ENCODE assay signal across 8 mouse cellular contexts in the genomic region with DNA sequence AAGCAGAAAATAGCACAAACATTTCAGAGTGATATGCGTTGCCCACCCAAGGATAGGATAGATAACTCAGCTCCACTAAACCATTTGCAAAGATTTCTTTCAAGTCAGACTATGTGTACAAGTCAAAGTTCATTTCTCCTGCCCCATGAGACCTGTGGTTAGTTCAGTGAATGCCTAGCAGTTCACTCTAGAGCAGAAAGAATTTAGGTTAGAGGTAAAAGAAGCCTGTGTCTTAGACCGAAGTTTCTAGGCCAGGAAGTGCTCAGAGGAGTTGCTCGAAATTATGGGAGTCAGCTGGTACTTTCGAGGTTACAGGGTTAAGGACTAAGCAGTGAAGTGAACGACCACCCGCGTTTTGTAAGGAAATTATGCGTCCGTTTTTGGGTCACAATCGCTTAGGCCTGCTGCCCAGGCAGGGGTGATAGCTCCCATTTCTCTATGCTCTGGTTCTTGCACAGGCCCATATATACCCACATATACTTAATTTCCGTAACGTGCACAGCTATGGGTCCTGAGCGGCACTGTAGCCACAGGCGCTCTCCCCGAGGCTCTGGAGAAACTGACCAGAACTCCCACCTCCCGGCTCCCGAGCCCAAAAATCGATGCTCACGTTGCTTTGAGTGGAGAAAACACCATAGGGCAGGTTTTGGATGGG. TPM values are rescaled to one million over a fixed set of nuclear protein-coding genes. Genes with fewer than 3 reads are reported as not detected.
DNase-seq lines count a peak whose midpoint lies in the region; ATAC-seq and TF ChIP-seq lines count a peak whose summit lies in the region.

No protein-coding gene starts in this region.

- no peaks in the 10 kb centered on the region for H3K4me1 ChIP-seq in heart, embryonic 11.5 days (ENCODE audit: control insufficient read depth, insufficient read depth, low read length)
- peaks cover 9% of the 10 kb centered on the region; the same call in 1 of the 2 replicates for H3K4me1 ChIP-seq in limb, embryonic 14.5 days (ENCODE audit: control insufficient read depth, insufficient read depth, low read length)
- H3K4me1 ChIP-seq in neural tube, embryonic 11.5 days (ENCODE audit: control insufficient read depth, insufficient read depth, low read length): no peaks in the 10 kb centered on the region

- H3K9ac ChIP-seq in heart, embryonic 11.5 days (ENCODE audit: low read depth, low read length): peak overlapping the region; percentile 66
- H3K9ac ChIP-seq in limb, embryonic 14.5 days (ENCODE audit: low read depth, low read length, severe bottlenecking): peak overlapping the region; percentile 48
- peak overlapping the region; percentile 56 for H3K9ac ChIP-seq in neural tube, embryonic 11.5 days (ENCODE audit: low read length)

- no peaks in the 10 kb centered on the region for H3K36me3 ChIP-seq in heart, embryonic 11.5 days (ENCODE audit: control insufficient read depth, insufficient read depth, low read length)
- H3K36me3 ChIP-seq in limb, embryonic 14.5 days (ENCODE audit: control insufficient read depth, insufficient read depth, low read length): no peaks in the 10 kb centered on the region
- H3K36me3 ChIP-seq in neural tube, embryonic 11.5 days (ENCODE audit: control insufficient read depth, insufficient read depth, low read length): no peaks in the 10 kb centered on the region

- peak; percentile 56 for DNase-seq in kidney, adult 9 months
- no peak for DNase-seq in kidney, adult 11 months
- DNase-seq in Patski (ENCODE audit: low read depth, low spot score): no peak
- DNase-seq in limb, embryonic 14.5 days (ENCODE audit: low spot score): peak; percentile 9
- DNase-seq in neural tube, embryonic 11.5 days (ENCODE audit: low spot score): no peak
- DNase-seq in spleen, postnatal 10 days (ENCODE audit: low spot score in 2 of 2): no peak
- no peak for DNase-seq in ovary, postnatal 14 days (ENCODE audit: low spot score)

- H3K9me3 ChIP-seq in heart, embryonic 11.5 days (replicated peaks; ENCODE audit: control insufficient read depth, low read length): no peaks in the 10 kb centered on the region
- no peaks in the 10 kb centered on the region for H3K9me3 ChIP-seq in limb, embryonic 14.5 days (ENCODE audit: control insufficient read depth, low read length)
- H3K9me3 ChIP-seq in neural tube, embryonic 11.5 days (ENCODE audit: control insufficient read depth, low read length): no peaks in the 10 kb centered on the region

- POLR2A ChIA-PET in Patski (lab: Charles Lee): interaction anchor here (0.6 to 0.7 kb wide), 2 partner anchors 9 to 60 kb away, joined by 3 read pairs; no protein-coding TSS in a partner anchor

- peak overlapping the region; percentile 52 for H3K4me3 ChIP-seq in heart, embryonic 11.5 days (ENCODE audit: low read depth, low read length)
- peak overlapping the region; percentile 54 for H3K4me3 ChIP-seq in limb, embryonic 14.5 days (replicated peaks; ENCODE audit: low read length)
- peak overlapping the region; percentile 40 for H3K4me3 ChIP-seq in neural tube, embryonic 11.5 days (ENCODE audit: low read depth, low read length)

- CTCF ChIA-PET in Patski (lab: Charles Lee): interaction anchor here (1.0 kb wide), 1 partner anchor 144 kb away, joined by 3 read pairs; no protein-coding TSS in a partner anchor

- H3K4me2 ChIP-seq in heart, embryonic 11.5 days: peak overlapping the region; percentile 88
- H3K4me2 ChIP-seq in limb, embryonic 14.5 days (replicated peaks; ENCODE audit: low read depth, low read length, severe bottlenecking): peak overlapping the region; percentile 95
- peak overlapping the region; percentile 75 for H3K4me2 ChIP-seq in neural tube, embryonic 11.5 days (ENCODE audit: low read depth)

- H3K27ac ChIP-seq in heart, embryonic 11.5 days (ENCODE audit: low read depth, low read length): no peak overlapping the region
- no peak overlapping the region for H3K27ac ChIP-seq in limb, embryonic 14.5 days (replicated peaks; ENCODE audit: low read depth, low read length)
- H3K27ac ChIP-seq in neural tube, embryonic 11.5 days (ENCODE audit: low read depth, low read length): no peak overlapping the region

- TF ChIP-seq POLR2A in limb, embryonic 14.5 days (IDR thresholded peaks at IDR 0.05; ENCODE audit: borderline replicate concordance, extremely low read depth, insufficient read depth, insufficient read length): no peak

- WGBS in heart, embryonic 11.5 days (ENCODE audit: insufficient replicate concordance): 9% methylated on average over 19 of the region's 19 CpGs
- WGBS in limb, embryonic 14.5 days: 9% methylated on average over 19 of the region's 19 CpGs
- 9% methylated on average over 19 of the region's 19 CpGs for WGBS in neural tube, embryonic 11.5 days

- ATAC-seq in Patski: peak; percentile 52
- ATAC-seq in heart, embryonic 11.5 days (replicated peaks; ENCODE audit: insufficient number of reproducible peaks, low FRiP score, low TSS enrichment): no peak
- no peak for ATAC-seq in limb, embryonic 14.5 days (ENCODE audit: low FRiP score, low read depth)
- ATAC-seq in neural tube, embryonic 11.5 days (ENCODE audit: insufficient read depth, low FRiP score, low TSS enrichment): peak; percentile 60; the same call in 1 of the 2 replicates

- no peak for TF ChIP-seq CTCF in Patski (IDR thresholded peaks at IDR 0.05)

- in situ Hi-C loops in Patski (cut with MboI; ENCODE audit: low pct_unique_long_range_greater_than_20kb): no loop called here

- no peaks in the 10 kb centered on the region for H3K27me3 ChIP-seq in Patski
- H3K27me3 ChIP-seq in heart, embryonic 11.5 days (ENCODE audit: control insufficient read depth, insufficient read depth, low read length): no peaks in the 10 kb centered on the region
- H3K27me3 ChIP-seq in limb, embryonic 14.5 days (ENCODE audit: control insufficient read depth, insufficient read depth, low read length): no peaks in the 10 kb centered on the region
- H3K27me3 ChIP-seq in neural tube, embryonic 11.5 days (ENCODE audit: control insufficient read depth, insufficient read depth, low read length): no peaks in the 10 kb centered on the region

RNA-seq across cellular contexts. Expression of a gene that starts 1.4 kb away (rescaled TPM):
- 22.5 TPM for polyA plus RNA-seq in Patski (2021)
- 9.2 and 11.2 TPM in 2 replicates for polyA plus RNA-seq in heart, embryonic 11.5 days (2014; fragmentation: Nextera tagmentation; extraction: Ambion mirVana)
- 7.2 and 7.4 TPM in 2 replicates for polyA plus RNA-seq in limb, embryonic 14.5 days (2012; rRNA removed)
- polyA plus RNA-seq in limb, embryonic 14.5 days (2014; fragmentation: Nextera tagmentation; extraction: Ambion mirVana): 4.3 and 5.0 TPM in 2 replicates
- polyA plus RNA-seq in neural tube, embryonic 11.5 days (2014; fragmentation: Nextera tagmentation; extraction: Ambion mirVana): 2.4 and 2.8 TPM in 2 replicates

Comparison
In these comparisons a context has a peak if more than half of its experiments do, and no peak if none do; other contexts are left out.
1. DNase-seq: peak in kidney, adult 9 months (single experiment) and limb, embryonic 14.5 days (single experiment); none in kidney, adult 11 months (single experiment), Patski (single experiment), neural tube, embryonic 11.5 days (single experiment), spleen, postnatal 10 days (0 of 2) and ovary, postnatal 14 days (single experiment).
2. ATAC-seq: peak in Patski (single experiment) and neural tube, embryonic 11.5 days (single experiment); none in heart, embryonic 11.5 days (single experiment) and limb, embryonic 14.5 days (single experiment).
3. Peak in every context shown above with its lines, with median percentiles within 50 percentile points of each other: H3K4me2 ChIP-seq, H3K4me3 ChIP-seq and H3K9ac ChIP-seq.